Comparison of ENCODE assay signal across 13 mouse cellular contexts in genomic region chr16:50065336-50066082, GRCm38 (mm10).
"Had no signal": no experiment of that assay in that cellular context is flagged by ENCODE, and none has a peak within 500 bp of the region (broad histone marks: within the 10 kb centered on the region; RNA-seq: fewer than 3 reads in every experiment).

No protein-coding gene starts in this region.

- H3K4me1 ChIP-seq: limb, embryonic 12.5 days had no signal

- H3K27ac ChIP-seq: kidney, postnatal 0 days; layer of hippocampus, adult 2 months; limb, embryonic 12.5 days; liver, embryonic 13.5 days had no signal

- H3K27me3 ChIP-seq: limb, embryonic 12.5 days; liver, embryonic 13.5 days had no signal

- H3K9ac ChIP-seq: limb, embryonic 12.5 days; liver, embryonic 13.5 days had no signal

- H3K4me3 ChIP-seq: layer of hippocampus, adult 2 months; limb, embryonic 12.5 days; liver, embryonic 13.5 days had no signal

- H3K36me3 ChIP-seq: limb, embryonic 12.5 days; liver, embryonic 13.5 days had no signal

- DNase-seq: kidney, postnatal 25 days; layer of hippocampus, adult 9-11 months; liver, embryonic 13.5 days; lung, adult 2 months; lung, postnatal 14 days; lung, postnatal 4 days; midbrain, embryonic 14.5 days; thymus, adult 18-20 months; thymus, postnatal 36 days had no signal

- H3K9me3 ChIP-seq: limb, embryonic 12.5 days; liver, embryonic 13.5 days had no signal

- H3K4me2 ChIP-seq: limb, embryonic 12.5 days; liver, embryonic 13.5 days; midbrain, embryonic 11.5 days had no signal
